Mouse (Mus musculus): ENCODE measurements at regions not wholly inside any gene's neighbourhood (a gene's known extent, or its start where the extent isn't known, plus 50 kb on each side); places are given as distances from the start of the nearest gene placed in this dataset.
"Not testable (repeated sequence)": the region's sequence is repeated elsewhere in the genome, so short reads cannot be mapped to it uniquely, and the experiment has no call there.

DNA sequence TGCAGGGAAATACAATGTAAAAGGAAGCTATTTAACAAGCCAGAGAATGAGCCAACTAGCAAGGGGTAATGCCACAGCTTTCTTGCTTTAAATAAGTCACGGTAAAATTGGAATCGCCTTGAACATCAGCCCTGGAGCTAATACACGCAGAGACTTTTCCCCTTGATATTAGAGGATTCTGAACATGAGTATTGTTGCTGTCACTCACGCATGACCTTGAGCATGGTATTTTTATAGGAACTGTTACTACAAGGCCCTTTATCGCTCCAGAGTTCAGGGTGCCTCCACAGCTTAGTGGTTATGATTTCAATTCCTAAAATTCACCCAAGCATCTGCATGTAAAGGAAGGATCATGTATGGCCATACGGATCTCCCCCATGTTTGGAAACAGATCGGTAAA is 161.7 kb downstream of the Vegfc start:
- DNase-seq (ENCODE audit: low read depth): not testable (repeated sequence)

DNA sequence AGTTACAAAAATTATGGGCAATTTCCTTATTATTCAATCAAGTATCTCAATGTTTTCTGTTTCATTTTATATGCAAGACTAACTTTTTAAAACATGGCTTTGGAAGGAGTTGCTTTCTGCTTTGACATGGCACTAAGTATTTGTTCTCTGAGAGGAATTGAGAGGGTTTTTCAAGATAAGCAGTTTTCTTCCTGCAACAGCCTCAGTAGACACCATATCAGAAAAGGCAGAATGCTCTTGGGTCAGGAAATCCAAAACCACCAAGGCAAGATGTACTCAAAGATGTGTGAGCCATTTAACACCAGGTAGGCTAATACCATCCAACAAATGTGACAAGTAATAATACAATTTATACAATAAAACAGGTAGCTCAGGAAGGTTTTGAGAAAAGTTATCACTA is 178.0 kb downstream of the Vegfc start:
- TF ChIP-seq CTCF (IDR thresholded peaks at IDR 0.05; ENCODE audit: borderline replicate concordance, extremely low read depth, insufficient read depth, insufficient read length): no peak
- no peak for TF ChIP-seq POLR2A (IDR thresholded peaks at IDR 0.05; ENCODE audit: borderline replicate concordance, extremely low read depth, insufficient read depth, insufficient read length, poor library complexity, severe bottlenecking)
- no peak for DNase-seq (ENCODE audit: low read depth)

DNA sequence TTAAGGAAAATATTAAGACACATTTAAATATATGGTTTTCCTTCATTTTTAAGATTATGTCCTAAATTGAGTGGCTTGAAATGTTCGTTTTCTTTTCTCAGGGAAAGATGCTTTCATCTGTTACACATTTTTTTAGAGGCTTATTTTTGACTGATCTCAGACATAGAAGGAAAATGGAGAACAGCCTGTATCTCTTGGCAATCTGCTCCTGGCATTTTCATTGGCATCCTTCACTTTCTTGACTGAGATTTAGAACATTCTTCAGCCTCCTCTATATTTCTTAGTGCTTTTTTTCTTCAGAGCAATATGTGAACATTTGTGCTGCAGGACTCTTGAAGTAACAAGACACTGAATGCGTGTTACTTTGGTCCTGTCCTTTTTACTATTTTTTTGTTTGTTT is 192.7 kb downstream of the Vegfc start:
- no peak for TF ChIP-seq CTCF (IDR thresholded peaks at IDR 0.05; ENCODE audit: borderline replicate concordance, extremely low read depth, insufficient read depth, insufficient read length)
- no peak for TF ChIP-seq POLR2A (IDR thresholded peaks at IDR 0.05; ENCODE audit: borderline replicate concordance, extremely low read depth, insufficient read depth, insufficient read length, poor library complexity, severe bottlenecking)
- peak; percentile 43 for DNase-seq (ENCODE audit: low read depth)

DNA sequence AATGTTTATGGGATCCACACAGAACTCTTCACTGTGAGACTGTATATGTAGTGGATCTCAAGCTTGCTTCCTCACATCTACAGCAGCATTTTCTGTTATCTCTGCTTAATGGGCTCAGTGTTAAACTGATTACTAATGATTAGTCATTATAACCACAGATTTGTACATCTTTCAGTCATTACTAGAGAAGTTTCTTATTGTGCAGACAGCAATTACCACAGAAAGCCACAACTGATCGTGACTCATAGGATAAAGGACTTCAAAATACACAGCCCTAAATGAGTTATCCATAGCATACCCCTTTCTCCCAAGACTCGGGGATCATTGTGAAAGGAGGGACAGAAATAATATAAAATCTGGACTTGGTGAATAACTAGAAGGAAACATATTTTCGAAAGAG is 195.7 kb downstream of the Vegfc start:
- TF ChIP-seq POLR2A (IDR thresholded peaks at IDR 0.05; ENCODE audit: borderline replicate concordance, extremely low read depth, insufficient read depth, insufficient read length, poor library complexity, severe bottlenecking): no peak
- TF ChIP-seq CTCF (IDR thresholded peaks at IDR 0.05; ENCODE audit: borderline replicate concordance, extremely low read depth, insufficient read depth, insufficient read length): no peak
- no peak for DNase-seq (ENCODE audit: low read depth)

DNA sequence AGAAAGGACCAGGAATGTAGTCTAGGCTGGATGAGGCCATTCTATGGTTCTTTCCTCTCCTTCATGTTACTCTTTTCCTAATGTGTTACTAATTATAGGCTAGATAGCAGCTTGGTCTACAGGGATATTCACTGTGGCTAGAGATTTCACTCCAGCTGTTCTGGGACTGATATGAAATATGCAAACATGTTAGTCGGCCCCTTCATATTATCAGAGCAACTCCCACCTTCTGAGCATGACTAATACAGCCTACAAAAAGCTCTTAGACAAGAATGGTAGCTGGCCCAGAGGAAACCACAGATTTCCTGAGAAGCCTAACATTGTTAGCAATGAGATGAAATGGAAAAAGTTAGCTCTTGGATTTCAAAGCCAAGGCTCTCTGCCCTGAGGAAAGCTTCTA is 198.1 kb downstream of the Vegfc start:
- no peak for TF ChIP-seq CTCF (IDR thresholded peaks at IDR 0.05; ENCODE audit: borderline replicate concordance, extremely low read depth, insufficient read depth, insufficient read length)
- TF ChIP-seq POLR2A (IDR thresholded peaks at IDR 0.05; ENCODE audit: borderline replicate concordance, extremely low read depth, insufficient read depth, insufficient read length, poor library complexity, severe bottlenecking): no peak
- DNase-seq (ENCODE audit: low read depth): no peak
